Mouse (Mus musculus) G1E (cell line): ENCODE measurements around the gene Rps12-ps3.

Source experiments
- CTCF ChIP-seq: IDR thresholded peaks from 2 replicates; pipeline ENCODE4 v1.5.1; 2012; ENCODE audit warnings: low read depth, low read length, inconsistent platforms, mixed read lengths
- GATA1 ChIP-seq: IDR thresholded peaks from 2 replicates; pipeline ENCODE4 v1.6.1; 2012; ENCODE audit warnings: borderline replicate concordance, low read length, inconsistent platforms, mixed read lengths
- TAL1 ChIP-seq: conservative IDR thresholded peaks from 2 replicates; pipeline ENCODE4 v1.6.1; 2012; ENCODE audit warnings: low read depth, low read length, inconsistent platforms, mixed read lengths

GRCm38 (mm10) chr19:59345658-59346283 is 23.7 kb downstream of the Rps12-ps3 start, which contains the start of gene Pdzd8:
- no peak for TF ChIP-seq CTCF
- no peak for TF ChIP-seq TAL1
- no peak for TF ChIP-seq GATA1
